Mouse (Mus musculus) lung, postnatal 0 days (tissue): ENCODE measurements around the gene Syngap1.
"Not testable (repeated sequence)": the region's sequence is repeated elsewhere in the genome, so short reads cannot be mapped to it uniquely, and the experiment has no call there.

Source experiments
- CTCF ChIP-seq: IDR thresholded peaks from 2 replicates; pipeline ENCODE4 v1.5.1; 2016; ENCODE audit warnings: antibody characterized with exemption, mild to moderate bottlenecking
- EP300 ChIP-seq: IDR thresholded peaks from 2 replicates; pipeline ENCODE4 v1.6.1; 2016; ENCODE audit warnings: antibody characterized with exemption, mild to moderate bottlenecking, control low read depth

DNA sequence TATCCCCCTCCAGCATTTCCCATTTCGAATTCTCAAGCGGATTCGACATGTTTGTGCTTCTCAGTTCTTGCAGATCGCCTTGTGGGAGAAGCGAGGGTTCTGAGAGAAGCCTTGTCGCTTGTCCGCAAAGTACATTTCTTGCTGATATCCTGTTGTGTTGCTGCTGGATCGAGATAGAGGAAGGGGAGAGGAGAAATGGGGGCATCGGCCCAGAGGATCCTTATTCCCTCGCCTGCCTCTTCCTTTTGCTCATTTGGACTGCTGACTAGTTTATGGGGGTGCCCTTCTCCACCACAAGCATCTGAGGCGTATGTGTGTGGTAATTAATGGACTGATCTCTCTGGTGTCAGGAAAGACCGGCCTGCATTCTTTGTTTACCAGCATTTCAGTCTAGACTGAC lies 23.5 kb upstream of the Syngap1 start:
- not testable (repeated sequence) for TF ChIP-seq EP300, CTCF
